Mouse (Mus musculus) lung, embryonic 14.5 days (tissue): ENCODE data around the gene Prickle2. TPM values are rescaled to one million over a fixed set of nuclear protein-coding genes. Genes with fewer than 3 reads are reported as not detected.

ENCODE experiments used
- ATAC-seq: fragments of 200-750 bp; cut with Nextera tagmentation; 2 replicates; pipeline ENCODE4 v1.8.0; 2017; ENCODE audit warnings: mild to moderate bottlenecking, moderate TSS enrichment, moderate library complexity; ENCODE audit not compliant: insufficient read depth
- DNase-seq: peaks from one replicate; pipeline ENCODE4 v3.0.0-alpha.2; 2015
- H3K27ac ChIP-seq: fragments of 300-500 bp; sonication (generic); 2 replicates; pipeline ENCODE4 v1.5.1; 2014; ENCODE audit warnings: low read depth, mild to moderate bottlenecking, moderate library complexity
- H3K27me3 ChIP-seq: fragments of 300-500 bp; sonication (generic); 2 replicates; pipeline ENCODE4 v1.6.1; 2014; ENCODE audit warnings: low read length, control low read depth; ENCODE audit not compliant: insufficient read depth
- H3K36me3 ChIP-seq: fragments of 300-500 bp; sonication (generic); 2 replicates; pipeline ENCODE4 v1.6.1; 2014; ENCODE audit warnings: control low read depth; ENCODE audit not compliant: insufficient read depth
- H3K4me1 ChIP-seq: fragments of 300-500 bp; sonication (generic); 2 replicates; pipeline ENCODE4 v1.6.1; 2014; ENCODE audit warnings: antibody characterized with exemption, control low read depth; ENCODE audit not compliant: insufficient read depth
- H3K4me2 ChIP-seq: fragments of 300-500 bp; sonication (generic); 2 replicates; pipeline ENCODE4 v1.6.1; 2014; ENCODE audit warnings: mild to moderate bottlenecking
- H3K4me3 ChIP-seq: fragments of 300-500 bp; sonication (generic); 2 replicates; pipeline ENCODE4 v1.5.1; 2014; ENCODE audit warnings: low read depth, low read length
- H3K9ac ChIP-seq: fragments of 300-500 bp; sonication (generic); 2 replicates; pipeline ENCODE4 v1.6.1; 2014
- H3K9me3 ChIP-seq: fragments of 300-500 bp; sonication (generic); 2 replicates; pipeline ENCODE4 v1.6.1; 2016; ENCODE audit warnings: low read depth, low read length, control low read depth
- CTCF ChIP-seq: IDR thresholded peaks from 2 replicates; pipeline ENCODE4 v1.5.1; 2016; ENCODE audit warnings: antibody characterized with exemption, low read depth
- WGBS: fragments of 180-500 bp; shearing (Covaris S2); extraction: QIAGEN DNeasy Blood & Tissue Kit; methylation state at CpG from one replicate; pipeline ENCODE4 v1.1.7; 2014; 5-methylcytosine and 5-hydroxymethylcytosine counted together
- polyA plus RNA-seq: library from polyadenylated mRNA; unstranded; fragments of >200 nt; fragmentation: Nextera tagmentation; extraction: Ambion mirVana; gene quantifications from 2 replicates; pipeline ENCODE4 v1.2.1, GENCODE M21; 2014

Gene Prickle2
- polyA plus RNA-seq, 1 experiment from 2014 or later, result 11.0 TPM

DNA sequence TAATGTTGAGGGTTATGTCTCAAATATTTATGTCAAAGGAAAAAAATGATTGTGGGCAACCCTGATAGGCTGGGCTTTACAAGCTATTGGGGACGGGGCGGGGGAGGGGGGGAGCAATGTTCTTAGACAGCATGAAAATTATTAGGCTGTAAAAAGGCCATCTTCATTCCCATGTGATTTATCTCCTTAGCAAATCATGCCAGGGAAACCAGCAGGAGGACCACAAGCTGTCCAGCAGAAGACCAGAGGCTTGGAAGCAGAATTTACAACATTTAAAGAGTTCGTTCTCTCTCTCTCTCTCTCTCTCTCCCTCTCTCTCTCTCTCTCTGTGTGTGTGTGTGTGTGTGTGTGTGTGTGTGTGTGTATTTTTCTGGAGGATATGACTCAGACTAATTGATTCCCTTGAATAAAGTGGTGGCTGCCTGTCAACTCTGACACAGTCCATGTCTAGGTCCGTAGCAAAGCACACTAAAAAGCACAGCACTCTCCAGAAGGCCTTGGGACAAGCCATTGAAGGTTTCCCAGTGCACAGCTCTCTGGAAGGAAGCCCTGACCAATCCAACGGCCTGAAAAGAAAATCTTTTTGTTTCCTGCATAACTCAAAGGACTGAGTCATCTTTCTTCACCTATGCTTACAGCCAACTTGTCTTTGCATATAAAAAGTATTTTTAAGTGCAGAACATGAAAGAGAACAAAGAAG is 163.4 kb downstream of the Prickle2 start:
- no peak overlapping the region for H3K4me2 ChIP-seq
- WGBS, result 61% methylated on average over 5 of the region's 5 CpGs
- no peak for DNase-seq
- ATAC-seq, result no peak
- H3K9ac ChIP-seq, result no peak overlapping the region
- no peak overlapping the region for H3K27ac ChIP-seq
- TF ChIP-seq CTCF, result no peak
- H3K27me3 ChIP-seq, result no peaks in the 10 kb centered on the region
- no peaks in the 10 kb centered on the region for H3K4me1 ChIP-seq
- no peaks in the 10 kb centered on the region for H3K9me3 ChIP-seq
- H3K36me3 ChIP-seq, result no peaks in the 10 kb centered on the region
- no peak overlapping the region for H3K4me3 ChIP-seq

DNA sequence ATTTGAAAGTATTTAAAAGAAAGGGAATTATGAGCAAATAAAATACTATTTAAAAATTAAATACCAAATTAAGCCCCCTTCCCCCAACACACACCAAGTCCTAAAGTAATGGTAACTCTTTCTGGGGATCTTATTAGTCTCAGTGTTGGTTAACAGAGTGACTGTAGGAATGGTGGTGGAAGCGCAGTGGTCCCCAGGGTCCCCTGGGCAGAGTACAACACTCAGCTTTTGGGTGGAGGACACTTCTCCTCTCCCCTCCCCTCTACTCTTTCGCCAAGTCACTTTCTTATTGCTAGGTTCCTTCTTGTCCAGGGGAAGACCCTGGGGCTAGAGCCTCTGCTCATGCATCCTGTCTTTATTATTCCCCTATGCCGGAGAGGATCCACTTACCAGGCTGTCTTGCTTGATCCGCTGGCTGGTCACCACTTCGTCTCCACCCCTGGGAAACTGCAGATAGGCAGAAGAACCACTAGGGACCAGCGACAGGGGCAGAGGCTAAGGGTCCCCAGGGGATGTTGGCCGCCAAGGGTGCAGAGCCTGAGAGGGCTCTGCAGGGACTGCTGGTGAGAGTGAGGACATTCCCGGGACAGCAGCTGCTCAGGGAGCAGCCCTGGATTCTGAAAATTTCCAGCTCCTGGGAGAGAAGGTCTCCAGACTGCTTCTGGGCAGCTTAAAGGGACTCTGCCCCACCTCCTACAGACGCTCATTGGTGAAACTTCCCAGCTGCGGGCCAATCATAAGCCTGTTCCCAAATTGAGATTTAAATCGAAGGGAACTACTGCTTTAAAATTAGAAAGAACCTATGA is 171.5 kb downstream of the Prickle2 start:
- peak overlapping the region; percentile 66 for H3K4me2 ChIP-seq
- H3K9ac ChIP-seq, result peak overlapping the region; percentile 59
- H3K36me3 ChIP-seq, result no peaks in the 10 kb centered on the region
- no peaks in the 10 kb centered on the region for H3K9me3 ChIP-seq
- peak overlapping the region; percentile 47 for H3K4me3 ChIP-seq
- H3K27me3 ChIP-seq, result no peaks in the 10 kb centered on the region
- WGBS, result 7% methylated on average over 11 of the region's 11 CpGs
- no peaks in the 10 kb centered on the region; the same call in 1 of the 2 replicates for H3K4me1 ChIP-seq
- TF ChIP-seq CTCF, result peak; percentile 42
- peak overlapping the region; percentile 78 for H3K27ac ChIP-seq
- peak; percentile 85 for DNase-seq
- peak; percentile 96 for ATAC-seq

DNA sequence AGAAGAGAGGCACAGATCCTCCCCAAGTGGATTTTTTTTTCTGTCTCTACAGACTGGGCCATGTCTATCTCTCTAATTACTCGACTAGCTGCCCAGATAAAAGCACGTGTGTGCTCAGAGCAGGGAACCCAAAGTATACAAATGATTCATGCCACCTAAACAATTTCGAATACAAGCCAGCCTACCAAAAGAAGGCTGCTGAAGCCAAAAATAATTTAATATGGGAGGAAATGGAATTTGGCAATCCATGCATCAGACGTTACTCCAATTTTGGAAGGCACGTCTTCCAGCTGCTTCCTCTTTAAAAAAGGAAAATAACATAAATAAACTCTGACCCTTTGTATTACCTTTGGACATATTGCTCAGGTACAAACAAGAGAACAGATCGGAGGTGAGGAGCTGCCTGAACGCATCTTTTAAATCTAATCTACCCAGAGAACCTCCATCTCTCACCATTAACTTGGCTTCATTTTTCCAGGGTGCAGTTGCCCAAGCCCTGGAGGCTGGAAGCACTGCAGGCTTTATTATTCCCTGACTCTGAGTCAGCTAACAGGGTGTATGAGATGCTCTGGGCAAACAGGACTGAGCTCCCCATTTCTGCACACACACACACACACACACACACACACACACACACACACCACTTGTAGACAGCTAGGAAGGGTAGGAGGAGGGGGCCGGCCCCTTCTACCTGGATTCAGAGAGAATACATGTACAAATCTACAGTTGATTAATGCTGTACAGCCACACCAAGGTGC is 172.5 kb downstream of the Prickle2 start:
- Histone ChIP-seq H3K36me3 (no peaks in the 10 kb centered on the region), H3K9me3 (no peaks in the 10 kb centered on the region), H3K27me3 (no peaks in the 10 kb centered on the region), H3K27ac (peak overlapping the region; percentile 56), H3K4me1 (no peaks in the 10 kb centered on the region; the same call in 1 of the 2 replicates), H3K4me2 (peak overlapping the region; percentile 66), H3K4me3 (peak overlapping the region; percentile 47), H3K9ac (peak overlapping the region; percentile 59)
- peak; percentile 24 for DNase-seq
- no peak for ATAC-seq
- 39% methylated on average over 8 of the region's 8 CpGs for WGBS
- no peak for TF ChIP-seq CTCF

DNA sequence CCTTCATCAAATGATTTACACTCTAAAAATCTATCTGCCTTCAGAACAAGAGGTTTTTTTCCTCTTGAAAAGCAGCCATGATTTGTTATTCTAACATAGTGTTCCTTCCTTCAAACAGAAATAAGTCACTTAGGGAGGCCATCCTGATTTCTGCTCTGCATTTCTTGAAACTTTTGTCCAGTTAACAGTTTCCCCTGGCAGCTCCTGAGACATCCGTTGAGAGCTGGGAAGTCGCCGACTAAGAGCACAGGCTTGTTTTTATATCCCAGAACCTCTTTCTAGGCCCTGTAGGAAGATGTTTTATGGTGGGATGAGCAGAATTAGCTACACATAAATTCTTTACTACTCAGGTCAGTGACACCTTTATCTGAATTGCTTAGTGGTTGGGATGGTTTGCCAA is 173.1 kb downstream of the Prickle2 start:
- Histone ChIP-seq H3K36me3 (no peaks in the 10 kb centered on the region), H3K4me2 (peak overlapping the region; percentile 66), H3K9me3 (no peaks in the 10 kb centered on the region), H3K27ac (peak overlapping the region; percentile 56), H3K27me3 (no peaks in the 10 kb centered on the region), H3K4me3 (peak overlapping the region; percentile 47), H3K9ac (no peak overlapping the region), H3K4me1 (no peaks in the 10 kb centered on the region; the same call in 1 of the 2 replicates)
- TF ChIP-seq CTCF, result no peak
- no peak for ATAC-seq
- 26% methylated on average over 3 of the region's 3 CpGs for WGBS
- peak; percentile 38 for DNase-seq

DNA sequence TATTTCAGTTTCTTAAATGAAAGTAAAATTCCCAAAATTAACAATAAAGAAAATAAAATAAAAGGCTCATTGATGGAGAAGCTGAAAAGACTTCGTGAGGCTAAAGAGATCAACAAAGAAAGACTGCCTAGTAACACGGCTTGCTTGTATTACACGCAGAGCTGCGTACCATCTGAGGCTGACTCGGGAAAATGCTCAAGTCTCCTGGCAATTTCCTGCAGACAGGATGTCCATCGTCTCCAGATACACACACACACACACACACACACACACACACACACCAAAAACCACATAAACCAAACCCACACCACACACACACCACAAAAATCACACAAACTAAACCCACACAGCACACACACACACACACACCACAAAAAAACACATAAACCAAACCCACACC is 173.6 kb downstream of the Prickle2 start:
- Histone ChIP-seq H3K27me3 (no peaks in the 10 kb centered on the region), H3K4me3 (no peak overlapping the region)

DNA sequence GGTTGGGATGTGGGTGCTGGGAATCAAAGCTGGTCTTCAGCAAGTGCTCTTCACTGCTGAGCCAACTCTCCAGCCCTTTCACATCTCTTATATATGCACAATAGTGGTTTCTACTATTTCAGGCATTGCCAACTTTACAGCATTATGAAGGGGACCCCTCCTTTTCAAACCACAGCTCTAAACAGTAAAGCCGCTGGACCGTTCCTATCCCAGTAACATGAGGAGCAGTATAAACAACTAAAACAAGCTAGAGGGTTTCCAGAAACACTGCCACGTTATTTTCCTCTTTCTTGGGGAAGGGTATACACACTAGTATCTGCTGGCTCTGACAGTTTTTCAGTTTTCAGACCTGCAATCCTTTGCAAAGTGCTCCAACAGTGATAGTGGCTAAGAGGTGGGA is 179.7 kb downstream of the Prickle2 start:
- Histone ChIP-seq H3K27ac (no peak overlapping the region), H3K4me2 (no peak overlapping the region), H3K4me1 (peaks cover 6% of the 10 kb centered on the region), H3K36me3 (no peaks in the 10 kb centered on the region), H3K9me3 (no peaks in the 10 kb centered on the region), H3K27me3 (no peaks in the 10 kb centered on the region), H3K9ac (no peak overlapping the region), H3K4me3 (no peak overlapping the region)
- no peak for ATAC-seq
- WGBS, result 47% methylated on average over 3 of the region's 3 CpGs
- TF ChIP-seq CTCF, result no peak
- DNase-seq, result peak; percentile 8

More for the DNA sequence above, 173.6 kb downstream of the Prickle2 start:
- no peak overlapping the region for H3K27ac ChIP-seq
- no peak for TF ChIP-seq CTCF
- H3K9me3 ChIP-seq, result no peaks in the 10 kb centered on the region
- H3K9ac ChIP-seq, result no peak overlapping the region
- H3K4me2 ChIP-seq, result peak overlapping the region; percentile 66
- no peaks in the 10 kb centered on the region; the same call in 1 of the 2 replicates for H3K4me1 ChIP-seq
- peak; percentile 41 for DNase-seq
- 60% methylated on average over 6 of the region's 6 CpGs for WGBS
- H3K36me3 ChIP-seq, result no peaks in the 10 kb centered on the region
- ATAC-seq, result no peak
